Mouse (Mus musculus): ENCODE measurements around the gene Cox5a. TPM values are rescaled to one million over a fixed set of nuclear protein-coding genes. Genes with fewer than 3 reads are reported as not detected.
A peak's percentile ranks its signal among the peaks of the same experiment; 100 is the strongest.

Cox5a gene
- polyA plus RNA-seq, 1 experiment from 2014 or later: 903 TPM

DNA sequence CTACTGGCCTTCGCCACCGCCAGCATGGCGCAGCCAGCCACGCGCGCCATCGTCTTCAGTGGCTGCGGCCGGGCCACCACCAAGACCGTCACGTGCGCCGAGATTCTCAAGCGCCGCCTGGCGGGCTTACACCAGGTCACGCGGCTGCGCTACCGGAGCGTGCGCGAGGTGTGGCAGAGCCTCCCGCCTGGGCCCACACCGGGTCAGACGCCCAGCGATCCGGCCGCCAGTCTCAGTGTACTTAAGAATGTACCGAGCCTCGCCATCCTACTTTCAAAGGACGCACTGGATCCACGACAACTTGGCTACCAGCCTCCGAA is 16.7 kb upstream of the Cox5a start:
- Histone ChIP-seq H3K27me3 (peaks cover 67% of the 10 kb centered on the region), H3K4me3 (peak overlapping the region; percentile 45), H3K9ac (peak overlapping the region; percentile 51), H3K27ac (no peak overlapping the region), H3K9me3 (replicated peaks) (no peaks in the 10 kb centered on the region), H3K4me2 (peak overlapping the region; percentile 88), H3K36me3 (ENCODE audit: poor library complexity, severe bottlenecking) (no peaks in the 10 kb centered on the region), H3K4me1 (peaks cover 62% of the 10 kb centered on the region)
- ATAC-seq: peak; percentile 50
- WGBS: under 1% methylated on average over 34 of the region's 34 CpGs

DNA sequence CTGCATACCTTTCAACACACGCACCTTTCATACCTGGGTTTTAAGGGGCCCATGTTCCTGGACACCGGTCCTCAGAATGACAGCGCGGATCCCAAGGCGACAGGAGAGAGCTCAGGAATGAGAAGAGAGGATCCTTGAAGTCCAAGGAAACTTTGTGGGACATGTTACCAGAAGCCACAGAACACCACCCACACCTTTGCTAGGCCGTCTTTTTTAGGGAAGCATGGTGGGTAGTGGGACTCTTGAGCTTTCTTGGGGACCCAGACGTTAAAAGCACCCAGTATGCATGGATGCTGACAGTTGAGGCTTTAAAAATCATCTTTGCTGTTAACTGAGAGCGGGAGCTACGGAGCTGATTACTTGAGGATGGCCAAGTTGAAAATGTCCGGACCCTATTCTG is 16.2 kb upstream of the Cox5a start:
- Histone ChIP-seq H3K27ac (no peak overlapping the region), H3K36me3 (ENCODE audit: poor library complexity, severe bottlenecking) (no peaks in the 10 kb centered on the region), H3K4me2 (peak overlapping the region; percentile 88), H3K4me3 (peak overlapping the region; percentile 45), H3K9ac (no peak overlapping the region), H3K9me3 (replicated peaks) (no peaks in the 10 kb centered on the region), H3K27me3 (peaks cover 62% of the 10 kb centered on the region), H3K4me1 (peaks cover 62% of the 10 kb centered on the region)
- ATAC-seq: no peak
- WGBS: 53% methylated on average over 10 of the region's 10 CpGs

DNA sequence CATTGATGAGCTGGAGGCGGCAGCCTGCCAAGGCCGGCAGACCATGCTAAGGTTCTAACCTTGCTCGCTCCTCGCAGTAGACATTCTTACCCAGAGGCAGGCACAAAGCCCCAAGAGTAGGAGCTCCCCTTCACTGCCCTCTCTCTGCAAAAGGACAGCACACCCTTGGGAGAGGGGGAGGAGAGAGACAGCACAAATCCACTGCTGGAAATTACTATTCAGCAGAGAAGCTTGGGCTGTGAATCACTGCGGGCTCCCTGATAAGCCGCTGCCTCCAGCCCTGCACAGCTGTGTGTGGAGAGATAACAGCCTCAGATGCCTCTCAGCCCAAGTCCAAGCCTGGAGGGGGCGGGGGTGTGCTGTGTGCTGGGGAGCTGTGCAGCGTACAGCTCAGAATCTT is 15.4 kb upstream of the Cox5a start:
- peaks cover 54% of the 10 kb centered on the region for H3K4me1 ChIP-seq
- H3K27ac ChIP-seq: peak overlapping the region; percentile 78
- 3% methylated on average over 8 of the region's 8 CpGs for WGBS
- no peaks in the 10 kb centered on the region for H3K9me3 ChIP-seq (replicated peaks)
- H3K36me3 ChIP-seq (ENCODE audit: poor library complexity, severe bottlenecking): no peaks in the 10 kb centered on the region
- peak; percentile 57 for ATAC-seq
- H3K4me3 ChIP-seq: peak overlapping the region; percentile 7; the same call in 1 of the 2 replicates
- H3K9ac ChIP-seq: peak overlapping the region; percentile 41; the same call in 1 of the 2 replicates
- peak overlapping the region; percentile 88 for H3K4me2 ChIP-seq
- peaks cover 54% of the 10 kb centered on the region for H3K27me3 ChIP-seq

DNA sequence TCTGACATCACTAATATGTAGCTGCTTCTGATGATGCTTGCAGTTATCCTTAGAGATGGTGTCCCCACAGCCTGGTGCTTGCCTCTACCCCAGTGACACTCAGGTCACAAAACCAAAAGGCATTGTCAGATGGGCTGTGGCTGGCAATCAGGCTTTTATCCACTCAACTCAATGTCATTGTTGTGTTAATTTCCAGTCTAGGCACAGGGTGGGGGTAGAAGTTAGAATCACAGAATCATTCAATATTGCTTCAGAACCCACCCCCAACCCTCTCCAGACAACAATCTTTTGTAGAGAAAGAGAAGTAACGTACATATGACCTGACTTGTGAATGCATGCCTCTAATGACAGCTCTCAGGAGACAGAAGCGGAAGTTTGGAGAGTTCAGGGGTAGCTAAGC is 10.5 kb upstream of the Cox5a start:
- H3K27ac ChIP-seq: no peak overlapping the region
- H3K4me3 ChIP-seq: no peak overlapping the region
- H3K9me3 ChIP-seq (replicated peaks): no peaks in the 10 kb centered on the region
- 65% methylated on average over 2 of the region's 2 CpGs for WGBS
- H3K9ac ChIP-seq: no peak overlapping the region
- ATAC-seq: no peak
- H3K36me3 ChIP-seq (ENCODE audit: poor library complexity, severe bottlenecking): no peaks in the 10 kb centered on the region
- H3K4me2 ChIP-seq: no peak overlapping the region
- peaks cover 15% of the 10 kb centered on the region for H3K27me3 ChIP-seq
- H3K4me1 ChIP-seq: peaks cover 5% of the 10 kb centered on the region

DNA sequence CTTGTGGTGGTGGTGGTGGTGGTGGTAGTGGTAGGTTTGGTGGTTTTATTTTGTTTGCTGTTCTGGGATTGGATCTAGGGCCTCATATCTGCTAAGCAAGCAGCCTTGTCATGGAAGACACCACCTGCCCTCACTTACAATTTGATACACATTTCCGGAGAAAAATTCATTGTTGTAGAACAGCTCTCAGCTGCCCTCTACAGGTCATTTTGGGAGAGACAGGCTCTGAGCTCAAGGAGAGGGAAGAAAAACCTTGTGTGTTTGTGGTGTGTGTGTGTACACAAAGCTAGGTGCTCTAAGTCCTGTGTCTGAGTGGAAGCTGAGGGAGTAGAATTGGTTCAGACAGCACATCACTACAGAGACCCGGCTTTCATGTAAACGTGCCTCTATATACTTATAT is 4.0 kb upstream of the Cox5a start:
- peak overlapping the region; percentile 19 for H3K27ac ChIP-seq
- peak; percentile 17; the same call in 1 of the 2 replicates for ATAC-seq
- H3K4me1 ChIP-seq: peaks cover 8% of the 10 kb centered on the region
- WGBS: 10% methylated on average over 3 of the region's 3 CpGs
- H3K27me3 ChIP-seq: no peaks in the 10 kb centered on the region
- no peak overlapping the region for H3K4me2 ChIP-seq
- no peaks in the 10 kb centered on the region for H3K36me3 ChIP-seq (ENCODE audit: poor library complexity, severe bottlenecking)
- no peaks in the 10 kb centered on the region for H3K9me3 ChIP-seq (replicated peaks)
- H3K4me3 ChIP-seq: no peak overlapping the region
- no peak overlapping the region for H3K9ac ChIP-seq

DNA sequence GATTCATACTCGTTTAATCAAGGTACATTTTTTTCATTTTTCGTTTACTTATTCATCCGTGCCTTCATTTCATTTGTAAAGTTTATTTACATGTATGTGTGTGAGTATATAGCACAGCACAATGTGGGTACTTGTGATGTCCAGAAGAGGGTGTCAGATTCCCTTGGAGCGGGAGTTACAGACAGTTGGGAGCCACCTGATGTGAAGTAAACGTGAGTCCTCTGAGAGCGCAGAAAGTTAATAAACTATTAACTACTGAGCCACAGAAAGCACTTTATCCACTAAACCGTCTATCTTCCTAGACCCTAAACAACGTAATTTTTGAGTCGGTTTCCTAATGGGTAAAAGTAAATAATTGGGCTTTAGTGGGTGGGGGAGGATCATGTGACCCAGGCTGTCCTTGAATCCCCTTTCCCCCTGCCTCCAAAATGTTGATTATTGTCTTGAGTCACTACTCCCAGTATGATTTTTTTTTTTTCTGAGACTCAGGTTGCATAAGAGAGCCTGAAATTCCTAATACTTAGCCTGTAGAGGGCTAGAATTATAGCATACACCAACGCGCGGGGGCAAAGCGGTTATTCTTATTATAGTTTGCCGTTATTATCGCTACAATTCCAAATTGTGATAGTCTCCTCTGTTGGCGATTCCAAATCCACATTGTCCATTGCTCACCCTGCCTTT is 559 bp upstream of the Cox5a start:
- Histone ChIP-seq H3K27ac (peak overlapping the region; percentile 85), H3K27me3 (no peaks in the 10 kb centered on the region), H3K4me1 (peaks cover 36% of the 10 kb centered on the region), H3K4me2 (peak overlapping the region; percentile 74), H3K9me3 (replicated peaks) (no peaks in the 10 kb centered on the region), H3K36me3 (ENCODE audit: poor library complexity, severe bottlenecking) (no peaks in the 10 kb centered on the region), H3K4me3 (peak overlapping the region; percentile 97), H3K9ac (peak overlapping the region; percentile 99)
- peak; percentile 46 for ATAC-seq
- WGBS: 23% methylated on average over 16 of the region's 16 CpGs

DNA sequence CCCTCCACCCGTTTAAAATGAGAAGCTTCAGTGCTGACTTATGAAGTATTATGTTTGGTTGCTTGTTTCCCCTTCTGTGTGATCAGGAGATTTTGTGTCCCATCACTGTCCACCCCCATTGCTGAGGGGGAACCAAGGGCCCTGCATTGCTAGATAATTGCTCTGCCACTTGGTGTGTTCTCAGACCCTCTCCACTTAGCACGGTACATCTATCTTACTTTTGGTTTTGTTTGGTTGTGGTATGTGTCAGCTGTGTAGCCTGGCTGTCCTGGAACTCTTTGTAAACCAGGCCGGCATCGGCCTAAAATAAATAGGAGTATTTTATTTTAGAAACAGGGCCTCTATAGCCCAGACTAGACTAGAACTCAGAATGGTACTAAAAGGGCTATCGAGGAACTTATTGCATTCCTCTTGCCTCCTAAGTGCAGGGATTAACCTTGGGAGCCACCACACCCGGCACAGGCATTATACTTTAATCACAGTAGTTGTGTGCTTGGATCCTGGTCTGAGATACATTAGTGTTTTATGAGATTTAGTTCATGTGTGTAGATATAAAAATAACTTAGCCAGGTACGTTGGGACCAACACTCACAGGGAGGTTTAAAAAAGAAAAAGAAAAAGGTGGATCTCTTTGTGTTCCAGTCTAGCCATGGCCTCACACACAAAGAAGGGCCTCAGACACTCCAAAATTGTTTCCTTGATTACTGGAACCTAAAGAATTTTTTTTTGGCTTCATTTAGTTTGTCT is 1.2 kb downstream of the Cox5a start:
- 40% methylated on average over 7 of the region's 7 CpGs for WGBS
- Histone ChIP-seq H3K4me1 (peaks cover 40% of the 10 kb centered on the region), H3K9me3 (replicated peaks) (no peaks in the 10 kb centered on the region), H3K4me2 (peak overlapping the region; percentile 74), H3K27ac (peak overlapping the region; percentile 85; the same call in 1 of the 2 replicates), H3K27me3 (no peaks in the 10 kb centered on the region), H3K4me3 (peak overlapping the region; percentile 97), H3K9ac (peak overlapping the region; percentile 99), H3K36me3 (ENCODE audit: poor library complexity, severe bottlenecking) (no peaks in the 10 kb centered on the region)
- ATAC-seq: no peak

DNA sequence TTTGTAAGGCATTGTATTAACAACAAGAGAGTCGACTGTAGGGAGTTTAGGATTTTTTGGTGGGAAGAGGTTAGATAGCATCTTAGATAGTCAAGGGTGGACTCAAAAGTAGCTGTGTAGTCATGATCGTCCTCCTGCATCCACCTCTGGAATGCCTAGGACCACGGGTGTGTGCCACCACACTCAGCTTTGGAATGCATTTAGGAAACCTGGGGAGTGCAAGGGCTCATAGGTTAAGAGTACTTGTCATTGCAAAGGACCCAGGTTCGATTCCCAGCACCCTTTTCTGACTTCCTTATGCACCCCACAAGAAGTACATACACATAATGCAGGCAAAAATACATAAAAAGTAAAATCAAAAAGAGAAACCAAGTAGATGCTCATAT is 1.8 kb downstream of the Cox5a start:
- ATAC-seq: no peak
- Histone ChIP-seq H3K9me3 (replicated peaks) (no peaks in the 10 kb centered on the region), H3K36me3 (ENCODE audit: poor library complexity, severe bottlenecking) (no peaks in the 10 kb centered on the region), H3K27ac (no peak overlapping the region), H3K4me2 (peak overlapping the region; percentile 74), H3K9ac (peak overlapping the region; percentile 99), H3K27me3 (no peaks in the 10 kb centered on the region), H3K4me3 (peak overlapping the region; percentile 97), H3K4me1 (peaks cover 40% of the 10 kb centered on the region)
- 92% methylated on average over 4 of the region's 4 CpGs for WGBS

DNA sequence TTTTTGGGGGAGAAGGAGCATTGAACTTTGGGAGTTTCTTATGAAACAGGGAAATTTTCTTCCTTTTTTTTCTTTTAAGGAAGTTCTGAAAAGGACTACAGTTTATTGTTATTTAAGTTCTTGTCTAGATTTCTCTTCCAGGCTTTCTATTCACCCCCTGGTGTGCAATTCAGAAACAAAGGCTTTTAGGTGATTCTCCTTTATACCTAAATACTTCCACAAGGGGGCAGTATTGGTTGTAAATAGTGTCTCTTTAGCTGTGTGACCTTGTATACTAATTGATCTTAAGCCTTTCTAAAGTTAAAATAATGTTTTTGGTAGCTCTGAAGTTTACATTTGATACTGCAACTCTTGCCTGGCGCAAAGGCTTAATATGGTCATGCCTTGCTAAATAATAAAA is 2.7 kb downstream of the Cox5a start:
- H3K4me1 ChIP-seq: peaks cover 49% of the 10 kb centered on the region
- no peak overlapping the region for H3K4me3 ChIP-seq
- no peak for ATAC-seq
- no peak overlapping the region for H3K9ac ChIP-seq
- no peak overlapping the region for H3K27ac ChIP-seq
- H3K4me2 ChIP-seq: no peak overlapping the region
- 0 out of 2 replicates have a peak, but pooled peaks cover 2% of the 10 kb centered on the region for H3K36me3 ChIP-seq (ENCODE audit: poor library complexity, severe bottlenecking)
- H3K9me3 ChIP-seq (replicated peaks): no peaks in the 10 kb centered on the region
- 88% methylated on average over 1 of the region's 1 CpGs for WGBS
- no peaks in the 10 kb centered on the region for H3K27me3 ChIP-seq

DNA sequence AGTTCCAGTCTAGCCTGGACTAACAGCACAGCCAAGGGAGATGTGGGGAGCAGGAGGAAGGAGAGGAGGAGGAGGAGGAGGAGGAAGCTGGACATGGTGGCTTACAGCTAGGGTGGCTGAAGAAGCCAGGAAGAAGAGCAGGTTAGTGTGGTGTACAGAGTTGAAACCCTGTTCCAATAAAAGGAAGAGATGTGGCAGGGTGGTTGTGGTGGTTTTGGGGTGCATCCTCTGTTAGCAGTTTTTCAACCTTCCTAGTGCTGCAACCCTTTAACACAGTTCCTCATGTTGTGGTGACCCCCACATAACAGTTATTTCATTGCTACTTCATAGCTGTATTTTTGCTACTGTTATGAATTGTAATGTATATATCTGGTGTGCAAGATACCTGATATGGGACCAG is 3.4 kb downstream of the Cox5a start:
- ATAC-seq: no peak
- Histone ChIP-seq H3K36me3 (ENCODE audit: poor library complexity, severe bottlenecking) (peaks cover 7% of the 10 kb centered on the region; the same call in 1 of the 2 replicates), H3K9ac (no peak overlapping the region; the same call in 1 of the 2 replicates), H3K9me3 (replicated peaks) (no peaks in the 10 kb centered on the region), H3K27me3 (no peaks in the 10 kb centered on the region), H3K27ac (no peak overlapping the region), H3K4me3 (no peak overlapping the region), H3K4me2 (no peak overlapping the region), H3K4me1 (peaks cover 50% of the 10 kb centered on the region)

DNA sequence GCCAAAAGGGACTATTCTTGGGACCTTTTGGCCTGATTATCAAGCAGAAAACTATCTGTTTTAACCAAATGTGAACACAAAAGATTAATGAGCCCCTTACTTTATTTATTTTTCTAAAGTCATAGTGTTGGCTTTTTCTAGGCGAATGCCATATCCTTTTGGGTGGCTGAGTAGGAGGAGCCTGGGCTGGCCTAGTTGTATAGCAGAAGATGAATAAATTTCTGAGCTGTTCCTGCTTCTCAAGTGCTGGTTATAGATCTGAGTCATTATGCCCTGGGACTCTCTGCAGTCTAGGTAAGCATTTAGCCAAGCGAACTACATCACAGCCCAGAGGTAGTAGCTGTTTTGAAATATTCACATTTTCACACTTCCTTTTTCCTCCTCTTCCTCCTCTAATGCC is 4.4 kb downstream of the Cox5a start:
- Histone ChIP-seq H3K4me1 (peaks cover 48% of the 10 kb centered on the region), H3K4me3 (no peak overlapping the region), H3K4me2 (no peak overlapping the region), H3K36me3 (ENCODE audit: poor library complexity, severe bottlenecking) (peaks cover 10% of the 10 kb centered on the region; the same call in 1 of the 2 replicates), H3K27ac (no peak overlapping the region), H3K27me3 (no peaks in the 10 kb centered on the region), H3K9ac (no peak overlapping the region), H3K9me3 (replicated peaks) (no peaks in the 10 kb centered on the region)
- no peak for ATAC-seq
- 86% methylated on average over 2 of the region's 2 CpGs for WGBS

DNA sequence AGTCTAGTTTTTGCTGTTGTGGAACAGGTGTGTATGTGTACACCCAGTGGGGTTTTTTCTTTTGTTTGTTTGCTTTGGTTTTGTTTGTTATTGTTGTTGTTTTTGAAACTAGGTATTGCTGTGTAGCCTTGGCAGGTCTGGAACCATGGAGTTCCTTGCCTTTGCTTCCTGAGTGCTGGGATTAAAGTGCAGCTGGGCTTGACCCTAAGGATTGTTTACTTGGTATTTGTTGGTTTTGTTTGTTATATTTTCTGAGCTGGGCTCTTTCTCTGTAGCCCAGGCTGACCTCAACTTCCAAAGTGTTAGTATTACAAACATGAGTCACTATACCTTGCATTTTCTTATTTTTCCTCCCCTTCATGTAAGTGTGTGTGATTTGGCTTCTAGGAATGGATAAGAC is 5.4 kb downstream of the Cox5a start:
- H3K4me1 ChIP-seq: peaks cover 46% of the 10 kb centered on the region
- ATAC-seq: no peak

More for the DNA sequence above, 5.4 kb downstream of the Cox5a start:
- Histone ChIP-seq H3K36me3 (ENCODE audit: poor library complexity, severe bottlenecking) (peaks cover 17% of the 10 kb centered on the region), H3K4me3 (no peak overlapping the region), H3K9me3 (replicated peaks) (no peaks in the 10 kb centered on the region), H3K27ac (no peak overlapping the region), H3K9ac (no peak overlapping the region), H3K4me2 (no peak overlapping the region), H3K27me3 (no peaks in the 10 kb centered on the region)

Data from forebrain, embryonic 13.5 days (tissue).